Mouse (Mus musculus) sigmoid colon, adult 10 weeks (tissue): ENCODE measurements around the gene Kdm6a. TPM values are rescaled to one million over a fixed set of nuclear protein-coding genes. Genes with fewer than 3 reads are reported as not detected.

Experiments
- polyA plus RNA-seq: library from polyadenylated mRNA; stranded (reverse); fragments of 350-450 nt; fragmentation: Illumina TruSeq; extraction: RNeasy Lipid Tissue Mini Kit (QIAGEN cat#74804); gene quantifications from one replicate; pipeline ENCODE4 v1.2.3, GENCODE M21; 2014; ENCODE audit warnings: low read depth, low replicate concordance

The Kdm6a gene
- 148 TPM for polyA plus RNA-seq

GRCm38 (mm10) chrX:18162192-18162857, at the start of gene Kdm6a:
Gene Kdm6a (plus strand): TSS chrX:18162575.

GRCm38 (mm10) chrX:18145557-18145956, 16.8 kb upstream of the Kdm6a start, which contains the start of gene Dusp21:
Gene Dusp21 (plus strand): TSS chrX:18145857.

Other genes starting within 250 kb of the Kdm6a start
- gene Dusp21, start 16.7 kb upstream of the Kdm6a start, polyA plus RNA-seq = not detected